Mouse (Mus musculus) gastrocnemius, postnatal 36 days (tissue): ENCODE data around the gene Spats1. TPM values are rescaled to one million over a fixed set of nuclear protein-coding genes. Genes with fewer than 3 reads are reported as not detected.

Source experiments
- DNase-seq, 2 experiments: peaks; one replicate each; pipeline ENCODE4 v3.0.0; 2022
- intact Hi-C: fragments of 180-260 bp; cut with DNase I; formaldehyde crosslinking; loops from one replicate; pipeline ENCODE4 v1.15.1; 2025
- long read RNA-seq, 2 experiments: library from polyadenylated mRNA; stranded (forward); transcript quantifications; one replicate each; pipeline ENCODE4 v2.0.0; 2021
- total RNA-seq, 2 experiments: library from RNA; stranded (reverse); gene quantifications; 2 replicates each; pipeline ENCODE4 v1.2.3; 2021

Spats1 gene
- not detected for total RNA-seq
- long read RNA-seq, experiment 1 = 0 reads
- long read RNA-seq, experiment 2 = 0 reads

DNA sequence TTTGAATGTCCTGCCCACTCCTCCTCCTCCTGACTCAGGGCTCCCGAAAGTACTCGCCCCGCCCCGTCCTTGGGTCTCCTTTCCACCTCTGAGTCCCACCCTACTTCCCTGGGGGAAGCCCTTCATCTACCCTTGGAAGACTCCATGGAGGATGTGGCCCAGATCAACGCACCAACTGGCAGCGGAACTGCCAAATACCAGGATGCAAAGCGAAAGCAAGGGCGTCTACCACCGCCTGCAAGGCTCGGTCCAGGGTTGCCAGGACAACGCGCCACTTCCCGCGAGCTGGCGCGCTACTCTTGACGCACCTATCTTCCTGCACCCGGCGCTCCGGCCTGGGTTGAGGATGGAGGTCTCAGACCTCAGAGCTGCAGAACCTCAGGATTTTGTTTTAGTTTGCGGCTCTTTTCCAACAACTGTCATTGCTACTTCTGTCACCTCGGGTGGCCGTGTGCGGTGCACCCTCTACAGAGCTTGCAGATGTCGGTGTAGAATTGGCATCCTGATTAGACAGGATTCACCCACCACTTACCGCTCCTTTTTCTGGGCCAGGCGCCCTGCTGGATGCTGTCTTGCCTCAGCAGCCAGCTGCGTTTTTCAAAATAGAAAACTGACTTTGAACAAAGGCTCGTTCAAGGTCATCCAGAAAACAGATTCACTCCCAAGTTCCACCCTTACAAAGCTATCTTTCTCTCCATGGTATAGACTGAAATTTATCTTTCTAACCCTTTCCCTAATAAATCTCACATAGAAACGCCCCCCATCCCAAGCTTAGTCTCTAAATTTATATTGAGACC is at the start of gene Spats1:
Gene Spats1, minus strand, starts transcription at position 747 of the 797 bp plus-strand sequence.
- intact Hi-C loops = no loop called here
- DNase-seq = peak; percentile 11 to 16

DNA sequence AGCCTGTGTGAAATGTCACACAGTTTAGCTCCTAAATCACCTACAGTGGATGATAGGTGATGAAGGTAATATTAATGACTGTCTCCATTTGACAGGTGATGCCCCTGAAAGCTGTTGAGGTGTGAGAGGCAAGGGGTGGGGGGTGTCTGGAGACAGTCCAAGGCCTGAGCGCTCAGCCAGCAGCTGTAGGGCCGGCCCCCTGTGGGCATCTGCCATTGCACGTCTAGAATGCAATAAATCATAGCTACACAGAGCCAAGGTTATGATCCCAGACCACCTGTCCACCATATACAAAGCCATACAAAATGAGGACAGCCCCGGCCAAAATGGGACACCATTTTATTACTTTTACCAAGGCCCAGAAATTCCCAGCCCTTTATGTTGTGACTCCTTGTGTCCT is 49.7 kb upstream of the Spats1 start:
- no peak for DNase-seq
- intact Hi-C loops = no loop called here

DNA sequence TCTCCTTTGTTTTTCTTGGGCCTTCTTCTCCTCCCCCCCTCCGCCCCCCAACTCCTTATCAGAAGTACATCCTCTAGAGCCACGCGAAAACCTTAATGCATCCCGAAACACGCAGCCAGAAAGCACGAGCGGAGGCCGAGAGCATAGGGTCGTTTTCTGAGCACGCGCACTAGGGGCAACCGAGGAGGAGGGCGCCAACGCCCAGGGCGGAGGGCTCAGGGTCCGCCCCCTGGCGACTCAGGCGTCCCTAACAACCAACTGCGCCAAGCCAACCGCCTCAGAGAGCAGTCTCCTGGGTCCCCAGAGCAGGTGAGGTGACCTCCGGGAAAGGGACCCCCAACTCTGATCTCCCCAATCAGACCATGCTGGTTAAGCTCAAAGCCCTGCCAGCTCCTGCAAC is 48.0 kb upstream of the Spats1 start, which contains the start of gene Tcte1:
Gene Tcte1, plus strand, starts transcription at position 172 of the 400 bp plus-strand sequence.
- intact Hi-C loops = no loop called here
- DNase-seq = no peak

DNA sequence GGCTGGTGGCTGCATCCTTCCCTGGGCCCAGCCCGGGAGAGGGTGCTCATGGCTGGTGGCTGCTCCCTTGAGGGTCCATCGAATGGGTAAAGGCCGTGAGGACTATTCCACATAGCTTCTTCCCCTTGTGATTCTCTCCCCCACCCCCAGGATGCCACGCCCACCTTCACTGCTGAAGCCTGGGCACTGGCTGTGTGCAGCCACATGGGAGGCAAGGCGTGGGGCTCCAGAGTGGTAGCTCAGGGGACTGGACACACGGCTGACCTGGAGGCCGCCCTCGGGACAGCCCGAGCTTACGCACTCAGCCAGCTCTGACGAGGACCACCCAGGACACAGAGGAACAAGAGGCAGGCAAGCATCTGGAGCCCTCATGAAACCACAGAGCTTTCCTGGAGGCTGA is 44.9 kb upstream of the Spats1 start:
- no peak for DNase-seq
- intact Hi-C loops = no loop called here

DNA sequence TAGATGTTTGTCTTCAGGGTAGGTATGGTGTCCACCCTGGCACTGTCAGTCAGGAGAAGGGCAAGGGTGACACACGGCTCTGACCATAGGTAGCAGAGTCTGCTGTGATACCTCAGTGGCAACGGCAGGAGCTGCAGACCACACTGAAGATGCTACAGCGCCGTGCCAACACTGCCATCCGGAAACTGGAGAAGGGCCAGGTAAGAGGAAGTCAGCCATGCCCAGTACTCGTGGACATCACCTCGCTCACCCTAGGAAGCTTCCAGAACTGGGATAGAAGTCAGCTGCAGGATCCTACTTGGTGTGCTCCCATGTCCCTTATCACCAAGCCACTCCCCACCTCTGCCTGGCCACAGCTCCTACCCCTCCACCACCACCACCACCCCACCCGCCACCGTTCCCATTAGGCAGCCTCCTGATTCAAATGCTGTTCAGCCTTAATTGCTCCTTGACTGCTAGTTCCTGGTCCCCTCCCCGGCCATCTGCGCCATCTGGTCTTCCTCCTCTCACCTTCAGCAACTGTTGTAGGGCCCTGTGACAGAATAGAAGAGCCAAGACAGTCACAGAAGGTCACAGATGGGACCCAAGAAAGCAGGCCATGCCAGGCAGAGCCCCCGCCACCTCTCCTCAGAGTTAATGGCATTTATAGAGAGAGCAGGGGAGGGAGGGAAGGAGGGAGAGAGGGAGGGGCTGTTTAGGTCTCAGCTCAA is 43.7 kb upstream of the Spats1 start:
- no peak for DNase-seq
- intact Hi-C loops = loop anchor here (5.0 kb wide), 1 partner anchor 123 kb away; no protein-coding TSS in a partner anchor

DNA sequence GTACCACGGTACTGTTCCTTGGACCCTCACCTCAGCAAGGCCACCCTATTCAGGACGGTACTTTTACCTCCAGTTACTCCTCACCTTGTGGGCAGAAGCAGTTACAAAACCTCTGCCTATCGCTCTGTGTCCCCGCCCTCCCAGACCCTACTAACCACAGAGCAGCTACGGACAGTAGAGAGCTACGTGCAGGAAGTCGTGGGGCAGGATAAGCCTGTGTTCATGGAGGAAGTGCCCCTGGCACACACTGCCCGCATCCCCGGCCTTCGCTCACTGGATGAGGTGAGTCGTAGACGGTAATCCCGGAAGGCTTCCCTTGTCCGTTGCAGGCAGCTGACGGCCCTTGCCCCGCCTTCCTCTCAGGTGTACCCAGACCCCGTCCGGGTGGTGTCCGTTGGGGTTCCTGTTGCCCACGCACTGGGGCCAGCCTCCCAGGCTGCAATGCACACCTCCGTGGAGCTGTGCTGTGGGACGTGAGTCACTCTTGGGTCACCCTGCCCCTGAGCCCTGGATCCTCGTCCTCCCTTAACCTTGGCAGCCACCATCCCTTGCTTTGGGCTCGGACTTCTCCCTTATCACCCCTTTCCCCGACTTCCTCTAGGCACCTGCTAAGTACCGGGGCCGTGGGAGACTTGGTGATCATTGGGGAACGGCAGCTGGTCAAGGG is 42.5 kb upstream of the Spats1 start:
- DNase-seq = no peak
- intact Hi-C loops = loop anchor here (2.0 to 5.0 kb wide), 2 partner anchors 35 to 125 kb away; no protein-coding TSS in a partner anchor

DNA sequence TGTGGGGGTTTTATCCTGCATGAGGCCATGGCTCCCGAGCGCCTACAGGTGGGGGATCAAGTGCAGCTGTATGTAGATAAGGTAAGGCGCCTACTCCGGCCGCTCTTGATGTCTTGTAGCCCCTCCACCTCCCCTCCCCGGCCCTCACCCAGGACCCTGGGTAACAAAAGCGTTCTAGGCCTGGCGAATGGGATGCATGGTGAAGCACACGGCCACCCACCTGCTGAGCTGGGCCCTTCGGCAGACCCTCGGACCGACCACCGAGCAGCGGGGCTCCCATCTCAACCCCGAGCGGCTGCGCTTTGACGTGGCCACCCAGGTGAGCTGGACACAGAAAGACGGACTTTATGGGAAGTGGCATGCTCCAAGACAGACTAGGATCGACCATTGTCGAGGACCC is 41.9 kb upstream of the Spats1 start:
- DNase-seq = no peak
- intact Hi-C loops = loop anchor here (2.0 to 5.0 kb wide), 2 partner anchors 36 to 125 kb away; no protein-coding TSS in a partner anchor

DNA sequence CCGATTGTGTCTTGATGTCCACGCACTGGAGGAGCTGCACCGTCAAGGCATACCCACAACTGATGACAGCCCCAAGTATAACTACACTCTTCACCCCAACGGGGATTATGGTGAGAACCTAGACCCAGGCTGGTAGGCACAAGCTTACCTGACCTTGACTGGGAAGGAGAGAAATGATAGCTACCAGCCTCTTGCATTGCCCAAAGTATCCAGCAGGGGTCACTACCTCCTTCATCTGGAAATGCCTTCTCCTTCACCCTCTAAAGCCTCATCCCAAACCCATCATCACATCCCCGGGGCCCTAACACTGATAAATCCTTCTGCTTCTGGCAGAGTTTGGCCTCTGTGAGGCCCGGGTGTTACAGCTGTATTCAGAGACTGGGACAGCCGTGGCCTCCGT is 41.3 kb upstream of the Spats1 start:
- intact Hi-C loops = loop anchor here (2.0 to 5.0 kb wide), 2 partner anchors 36 to 126 kb away; no protein-coding TSS in a partner anchor
- peak; percentile 58 to 61 for DNase-seq

DNA sequence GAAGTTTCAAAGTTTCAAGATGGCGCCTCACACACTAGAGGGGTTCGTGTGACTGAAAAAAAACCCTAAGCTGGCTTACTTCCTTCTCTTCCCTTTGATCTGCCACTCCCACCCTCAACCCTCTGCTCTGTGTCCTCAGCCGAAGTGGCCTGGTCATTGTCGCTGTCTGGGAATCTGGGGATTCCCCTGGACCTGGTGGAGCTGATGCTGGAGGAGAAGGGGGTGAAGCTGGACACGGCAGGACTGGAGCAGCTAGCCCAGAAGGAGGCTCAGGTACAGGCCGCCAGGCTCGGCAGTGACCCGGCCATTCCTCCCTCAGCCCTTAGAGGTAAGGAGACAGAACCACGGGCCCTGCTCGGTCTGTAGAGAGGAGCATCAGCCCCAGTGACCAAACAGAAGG is 40.6 kb upstream of the Spats1 start:
- DNase-seq = no peak
- intact Hi-C loops = loop anchor here (2.0 to 5.0 kb wide), 2 partner anchors 37 to 126 kb away; no protein-coding TSS in a partner anchor

DNA sequence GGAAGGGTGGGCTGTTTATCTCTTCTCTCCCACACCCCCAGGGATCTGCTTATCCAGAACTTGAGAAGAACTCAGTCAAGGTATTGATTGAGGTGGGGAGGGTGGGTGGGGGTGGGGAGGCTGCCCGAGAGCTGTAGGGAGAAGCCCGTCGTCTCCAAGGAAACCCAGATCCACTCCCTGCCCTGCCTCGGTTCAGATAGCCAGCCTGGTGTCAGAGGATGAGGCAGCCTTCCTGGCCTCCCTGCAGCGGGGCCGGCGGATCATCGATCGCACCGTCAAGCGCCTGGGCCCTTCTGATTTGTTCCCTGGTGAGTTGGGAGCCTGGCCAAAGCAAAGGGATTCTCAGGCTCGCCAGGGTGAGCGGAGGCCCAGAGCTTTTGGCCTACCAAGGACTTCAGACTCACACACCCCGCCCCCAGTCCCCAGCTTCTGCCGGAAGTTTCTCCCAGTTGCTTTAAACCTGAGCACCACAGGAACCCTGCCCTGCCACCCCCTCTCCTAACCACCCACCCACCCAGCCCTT is 40.0 kb upstream of the Spats1 start:
- intact Hi-C loops = loop anchor here (5.0 kb wide), 1 partner anchor 127 kb away; no protein-coding TSS in a partner anchor
- DNase-seq = no peak

DNA sequence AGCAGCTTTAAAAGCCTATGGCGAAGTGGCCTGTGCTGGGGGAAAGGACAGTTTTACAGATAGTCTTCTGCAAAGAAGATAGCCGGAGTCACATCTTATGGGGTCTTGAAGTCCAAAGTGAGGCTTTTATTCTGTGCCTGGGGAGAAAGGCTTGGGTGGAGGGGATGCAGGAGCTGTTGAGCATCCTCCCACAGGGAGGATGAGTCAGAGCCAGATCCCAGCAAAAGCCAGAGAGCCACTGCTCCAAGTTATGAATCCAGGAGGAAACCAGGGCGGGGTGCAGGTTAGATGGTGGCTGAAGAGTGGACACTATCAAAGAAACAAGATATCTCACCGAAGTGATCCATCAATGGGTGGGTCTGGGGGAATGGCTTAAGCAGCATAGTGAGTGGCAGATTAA is 36.5 kb upstream of the Spats1 start:
- no peak for DNase-seq
- intact Hi-C loops = no loop called here

DNA sequence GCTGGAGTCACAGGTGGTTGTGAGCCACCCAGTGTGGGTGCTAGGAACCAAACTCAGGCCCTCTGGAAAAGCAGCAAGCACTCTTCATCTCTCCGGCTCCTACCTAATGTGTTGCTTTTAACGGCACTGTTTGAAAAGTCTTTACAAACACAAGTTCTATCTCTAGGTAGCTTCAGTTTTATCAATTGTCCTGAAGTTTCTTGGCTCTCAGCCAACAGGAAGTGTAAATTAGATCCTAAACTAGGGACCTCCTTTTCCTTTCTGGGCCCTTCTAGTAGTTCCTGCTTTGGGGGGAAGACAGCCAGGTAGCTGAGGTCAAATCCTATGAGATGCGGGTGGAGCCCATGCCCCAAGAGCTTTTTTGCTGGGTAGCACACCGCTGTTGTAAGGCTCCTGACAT is 35.7 kb upstream of the Spats1 start:
- intact Hi-C loops = no loop called here
- DNase-seq = no peak

DNA sequence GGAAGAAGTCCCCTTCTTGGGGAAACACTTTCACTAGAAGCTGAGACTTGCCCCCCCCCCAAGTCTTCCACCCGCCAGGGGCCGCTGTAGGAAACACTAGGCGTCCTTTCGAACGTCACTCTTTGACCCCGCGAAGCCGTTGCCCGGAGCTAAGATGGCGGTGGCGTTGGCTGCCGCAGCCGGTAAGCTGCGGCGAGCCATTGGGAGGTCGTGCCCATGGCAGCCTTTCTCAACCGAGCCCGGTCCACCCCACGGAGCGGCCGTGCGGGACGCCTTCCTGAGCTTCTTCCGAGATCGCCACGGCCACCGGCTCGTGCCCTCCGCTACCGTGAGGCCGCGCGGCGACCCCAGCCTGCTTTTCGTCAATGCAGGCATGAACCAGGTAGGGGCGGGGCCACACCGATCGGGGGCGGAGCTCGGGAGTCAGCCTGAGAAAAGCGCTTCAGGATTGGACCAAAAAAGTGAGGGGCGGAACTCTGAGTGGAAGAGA is 31.5 kb upstream of the Spats1 start, which contains the start of gene Aars2:
Gene Aars2, plus strand, starts transcription at position 142 of the 490 bp plus-strand sequence.
- intact Hi-C loops = no loop called here
- DNase-seq = peak; percentile 92

DNA sequence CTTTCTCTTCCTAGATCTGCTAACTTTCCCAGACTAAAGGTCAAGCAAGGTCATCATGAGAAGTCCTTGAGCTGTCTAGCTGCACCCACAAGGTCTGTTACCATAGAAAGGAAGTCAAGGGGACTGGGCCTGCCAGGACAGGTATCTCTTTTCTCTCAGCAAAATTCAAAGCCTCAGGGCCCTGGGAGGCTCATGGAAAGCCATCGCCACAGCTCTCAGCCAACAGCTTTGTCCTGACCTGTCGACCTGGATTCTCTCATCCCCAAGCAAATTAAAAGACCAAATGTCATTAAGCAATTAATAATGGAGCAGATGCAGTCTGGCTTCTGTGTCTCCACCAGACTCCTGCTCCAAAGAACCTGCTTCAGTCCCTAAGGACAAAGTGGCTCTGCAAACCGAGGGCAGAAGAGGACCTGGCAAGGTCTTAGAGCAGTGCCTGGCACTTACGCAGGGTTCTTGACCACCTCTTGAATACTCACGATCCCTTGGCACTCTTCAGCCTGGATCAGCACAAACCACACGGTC is 30.8 kb upstream of the Spats1 start:
- intact Hi-C loops = no loop called here
- DNase-seq = no peak

DNA sequence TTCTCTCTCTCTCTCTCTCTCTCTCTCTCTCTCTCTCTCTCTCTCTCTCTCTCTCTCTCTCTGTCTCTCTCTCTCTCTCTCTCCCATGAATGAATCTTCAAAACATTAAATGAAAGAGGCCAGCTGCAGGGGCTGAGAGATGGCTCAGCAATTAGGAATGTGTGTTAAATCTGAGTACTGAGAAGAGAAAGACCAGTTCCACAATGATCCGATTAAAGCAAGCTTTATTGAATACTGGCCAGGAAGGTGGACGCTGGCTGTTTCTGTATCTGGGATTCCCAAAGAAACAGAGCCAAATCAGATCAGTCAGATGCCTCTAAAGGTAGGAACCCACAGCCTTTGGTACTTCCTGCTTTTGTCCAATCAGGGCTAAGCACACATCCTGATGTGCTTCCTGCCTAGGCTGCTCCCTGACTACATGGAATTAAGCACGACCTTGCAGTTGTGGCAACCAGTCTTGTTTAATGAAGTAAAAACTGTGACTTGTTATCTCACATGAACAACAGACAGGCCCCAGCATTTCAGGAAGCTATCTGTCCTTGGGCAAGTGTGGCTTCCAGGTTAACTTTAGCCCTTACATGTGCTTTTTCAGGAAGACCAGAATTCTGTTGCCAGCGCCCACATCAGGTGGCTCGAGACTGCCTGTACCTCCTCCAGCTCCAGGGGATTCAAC is 28.2 kb upstream of the Spats1 start:
- no peak for DNase-seq
- intact Hi-C loops = no loop called here

DNA sequence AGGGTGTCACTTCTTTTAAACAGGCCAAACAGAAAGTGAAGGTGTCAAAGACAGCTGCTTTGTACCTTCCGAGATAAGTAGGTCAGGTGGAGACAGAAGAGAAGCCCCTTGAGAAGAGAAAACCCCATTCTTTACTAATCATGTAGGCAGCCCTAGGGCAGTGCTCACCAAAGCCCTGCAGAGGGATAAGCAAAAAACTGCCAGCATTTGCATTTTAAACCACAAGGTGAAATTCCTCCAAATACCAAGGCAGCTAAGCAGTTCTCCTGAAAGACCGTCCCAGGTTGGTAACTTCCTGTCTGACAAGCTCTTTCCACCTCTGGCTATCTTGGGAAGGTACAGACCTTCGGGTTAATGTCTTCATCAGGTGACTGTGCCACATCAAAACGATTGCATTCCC is 27.1 kb upstream of the Spats1 start:
- intact Hi-C loops = no loop called here
- no peak for DNase-seq

DNA sequence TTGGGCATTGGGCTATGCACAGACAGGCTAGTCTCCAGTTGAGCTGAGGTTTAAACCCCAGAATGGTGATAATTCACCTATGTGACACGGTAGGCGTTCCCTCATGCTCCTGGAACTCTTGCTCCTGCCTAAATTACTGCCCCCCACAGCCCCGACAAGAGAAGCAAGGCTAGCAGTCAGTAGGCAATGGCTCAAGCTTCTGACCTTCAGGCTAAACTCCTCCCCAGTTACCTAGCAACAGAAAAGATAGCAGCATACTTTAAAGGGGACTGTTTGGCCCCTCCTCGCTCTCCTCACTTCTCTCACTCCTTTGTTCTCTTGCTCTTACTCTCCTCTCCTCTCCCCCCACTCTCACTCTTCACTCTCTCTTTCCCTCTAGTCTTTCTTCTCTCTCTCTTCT is 25.8 kb upstream of the Spats1 start:
- no peak for DNase-seq
- intact Hi-C loops = no loop called here

DNA sequence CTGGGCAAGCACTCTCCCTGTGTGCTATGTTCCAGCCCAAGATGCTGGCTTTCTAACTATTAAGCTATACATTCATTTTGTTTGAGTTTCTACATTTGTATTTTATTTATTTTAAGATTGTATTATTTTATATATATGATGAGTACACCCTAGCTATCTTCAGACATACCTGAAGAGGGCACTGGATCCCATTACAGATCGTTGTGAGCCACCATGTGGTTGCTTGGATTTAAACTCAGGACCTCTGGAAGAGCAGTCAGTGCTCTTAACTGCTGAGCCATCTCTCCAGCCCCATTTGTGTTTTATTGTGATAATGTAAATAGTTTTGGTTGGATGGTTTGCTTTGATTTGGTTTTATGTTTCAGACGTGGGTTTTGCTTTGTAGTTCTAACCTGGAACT is 24.3 kb upstream of the Spats1 start:
- intact Hi-C loops = no loop called here
- DNase-seq = no peak

DNA sequence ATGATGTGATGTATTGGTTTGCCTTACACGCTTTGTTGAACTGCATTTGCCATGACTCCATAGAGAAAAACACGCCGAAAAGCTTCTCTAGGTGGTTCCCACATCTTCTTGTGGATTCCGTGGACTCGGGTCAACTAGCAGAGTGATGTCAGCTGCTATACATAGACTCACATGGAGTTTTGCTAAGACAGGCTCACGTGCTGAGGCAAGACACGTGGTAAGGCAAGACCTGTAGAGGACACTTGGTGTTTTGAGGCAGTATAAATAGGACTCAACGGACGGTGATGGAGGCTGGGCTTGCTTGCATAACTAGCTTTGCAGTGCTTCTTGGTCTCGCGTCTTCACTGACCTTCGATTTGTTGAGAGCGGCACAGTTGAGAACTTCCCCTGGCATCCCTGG is 23.2 kb upstream of the Spats1 start:
- no peak for DNase-seq
- intact Hi-C loops = no loop called here

DNA sequence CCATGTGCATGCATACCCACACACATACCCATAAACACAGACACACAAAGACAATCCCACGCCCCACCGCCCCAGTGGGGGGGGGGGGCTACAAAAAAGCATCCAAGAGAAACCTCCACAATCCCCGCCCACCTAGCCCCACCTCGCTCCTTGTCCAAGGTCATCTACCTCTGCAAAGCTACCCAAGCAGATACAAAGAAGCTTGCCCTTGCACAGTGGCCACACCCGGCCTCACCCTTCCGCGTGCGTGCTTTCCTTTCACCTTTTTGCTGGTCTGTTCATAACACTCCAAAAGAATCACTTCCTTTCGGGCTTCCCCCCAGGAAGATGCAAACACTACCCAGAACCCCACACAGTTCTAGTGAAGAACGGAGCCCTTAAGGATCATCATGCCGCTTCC is 20.2 kb upstream of the Spats1 start:
- intact Hi-C loops = no loop called here
- DNase-seq = no peak
